Mouse (Mus musculus): Measurements from ENCODE around the gene Tgfb2. TPM values are rescaled to one million over a fixed set of nuclear protein-coding genes. Genes with fewer than 3 reads are reported as not detected.

Gene Tgfb2
- polyA plus RNA-seq, 1 experiment from 2014 or later, result 4.1 TPM

DNA sequence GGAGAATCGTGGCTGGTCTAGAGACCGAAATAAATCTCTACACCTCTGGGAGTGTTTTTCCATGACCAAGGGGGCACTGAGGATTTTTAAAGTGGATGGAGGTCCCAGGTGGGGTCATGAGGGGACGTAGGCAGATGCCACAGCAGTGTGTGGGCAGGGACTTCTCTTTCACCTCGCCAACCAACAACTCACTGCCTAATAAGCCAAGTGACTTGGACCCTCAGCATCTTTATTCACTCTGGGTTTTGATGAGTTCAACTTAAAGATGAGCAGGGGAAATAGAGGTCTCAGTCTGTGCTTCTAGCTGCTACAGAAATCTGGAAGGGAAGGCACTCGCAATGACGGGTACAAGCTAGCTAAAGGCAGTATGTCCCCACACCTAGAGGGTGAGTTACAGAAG, 74.3 kb downstream of the Tgfb2 start:
- no peak overlapping the region for H3K27ac ChIP-seq
- WGBS (ENCODE audit: insufficient replicate concordance), result 79% methylated on average over 6 of the region's 6 CpGs
- no peak for ATAC-seq
- no peak overlapping the region for H3K4me3 ChIP-seq
- no peak overlapping the region for H3K4me2 ChIP-seq
- no peaks in the 10 kb centered on the region for H3K9me3 ChIP-seq (replicated peaks)
- no peak overlapping the region for H3K9ac ChIP-seq
- no peaks in the 10 kb centered on the region for H3K36me3 ChIP-seq
- H3K27me3 ChIP-seq (replicated peaks), result no peaks in the 10 kb centered on the region
- no peaks in the 10 kb centered on the region for H3K4me1 ChIP-seq

- H3K4me2 ChIP-seq, result no peak overlapping the region
- ATAC-seq, result no peak
- H3K9ac ChIP-seq, result no peak overlapping the region
- no peaks in the 10 kb centered on the region for H3K27me3 ChIP-seq (replicated peaks)
- H3K36me3 ChIP-seq, result no peaks in the 10 kb centered on the region
- 66% methylated on average over 5 of the region's 5 CpGs for WGBS (ENCODE audit: insufficient replicate concordance)
- no peaks in the 10 kb centered on the region for H3K9me3 ChIP-seq (replicated peaks)
- H3K4me3 ChIP-seq, result no peak overlapping the region
- no peaks in the 10 kb centered on the region for H3K4me1 ChIP-seq
- H3K27ac ChIP-seq, result no peak overlapping the region
Observed at GRCm38 (mm10) chr1:186630971-186631370, 74.8 kb downstream of the Tgfb2 start.

- ATAC-seq, result no peak
- no peaks in the 10 kb centered on the region for H3K27me3 ChIP-seq (replicated peaks)
- no peaks in the 10 kb centered on the region for H3K9me3 ChIP-seq (replicated peaks)
- H3K27ac ChIP-seq, result no peak overlapping the region
- no peaks in the 10 kb centered on the region for H3K36me3 ChIP-seq
- no peak overlapping the region for H3K9ac ChIP-seq
- WGBS (ENCODE audit: insufficient replicate concordance), result 69% methylated on average over 7 of the region's 7 CpGs
- H3K4me3 ChIP-seq, result no peak overlapping the region
- no peak overlapping the region for H3K4me2 ChIP-seq
- no peaks in the 10 kb centered on the region for H3K4me1 ChIP-seq
Observed at GRCm38 (mm10) chr1:186627451-186627995, 78.3 kb downstream of the Tgfb2 start.

DNA sequence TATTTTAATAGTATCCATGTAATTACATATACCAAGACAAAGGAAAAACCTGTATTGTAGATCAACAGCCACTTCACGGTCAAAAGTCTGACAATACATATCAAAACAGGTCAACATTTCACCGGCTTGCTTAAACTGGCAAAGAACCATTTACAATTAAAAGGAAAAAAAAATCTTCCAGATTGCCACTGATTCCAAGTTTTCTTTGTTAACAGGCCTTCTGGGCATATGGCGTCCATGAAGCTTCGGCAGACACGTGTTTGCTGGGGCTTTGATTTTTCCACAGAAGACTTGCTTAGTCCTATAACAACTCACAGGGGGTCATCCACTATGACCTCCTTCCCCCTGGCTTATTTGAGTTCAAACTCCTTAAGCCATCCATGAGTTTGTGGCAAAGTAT, 81.3 kb downstream of the Tgfb2 start:
- Histone ChIP-seq H3K4me1 (no peaks in the 10 kb centered on the region), H3K27ac (no peak overlapping the region), H3K36me3 (no peaks in the 10 kb centered on the region), H3K9ac (no peak overlapping the region), H3K4me3 (no peak overlapping the region), H3K4me2 (no peak overlapping the region), H3K9me3 (replicated peaks) (no peaks in the 10 kb centered on the region), H3K27me3 (replicated peaks) (no peaks in the 10 kb centered on the region)
- WGBS (ENCODE audit: insufficient replicate concordance), result 82% methylated on average over 5 of the region's 5 CpGs
- ATAC-seq, result no peak

DNA sequence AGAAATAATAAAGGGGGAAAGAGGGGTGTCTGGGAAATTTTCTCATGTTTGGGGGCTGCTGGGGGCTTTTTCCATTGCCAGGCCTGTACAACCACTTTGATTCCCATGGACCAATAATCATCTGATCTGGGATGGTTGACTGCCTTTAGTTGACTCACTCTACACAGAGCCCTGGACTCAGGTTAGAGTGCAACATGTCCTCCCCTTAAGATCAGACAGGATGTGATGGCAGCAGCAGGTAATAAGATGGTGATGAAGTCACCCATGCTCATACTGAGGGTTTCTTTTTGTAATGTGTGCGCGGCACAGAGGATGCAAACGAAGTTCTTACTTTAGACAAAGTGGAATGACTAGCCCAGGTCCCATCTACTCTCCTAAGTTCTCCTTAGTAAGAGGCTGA, 84.0 kb downstream of the Tgfb2 start:
- ATAC-seq, result no peak
- 88% methylated on average over 3 of the region's 3 CpGs for WGBS (ENCODE audit: insufficient replicate concordance)
- Histone ChIP-seq H3K4me2 (no peak overlapping the region), H3K27me3 (replicated peaks) (no peaks in the 10 kb centered on the region), H3K36me3 (no peaks in the 10 kb centered on the region), H3K4me1 (no peaks in the 10 kb centered on the region), H3K27ac (no peak overlapping the region), H3K9ac (no peak overlapping the region), H3K4me3 (no peak overlapping the region), H3K9me3 (replicated peaks) (no peaks in the 10 kb centered on the region)

DNA sequence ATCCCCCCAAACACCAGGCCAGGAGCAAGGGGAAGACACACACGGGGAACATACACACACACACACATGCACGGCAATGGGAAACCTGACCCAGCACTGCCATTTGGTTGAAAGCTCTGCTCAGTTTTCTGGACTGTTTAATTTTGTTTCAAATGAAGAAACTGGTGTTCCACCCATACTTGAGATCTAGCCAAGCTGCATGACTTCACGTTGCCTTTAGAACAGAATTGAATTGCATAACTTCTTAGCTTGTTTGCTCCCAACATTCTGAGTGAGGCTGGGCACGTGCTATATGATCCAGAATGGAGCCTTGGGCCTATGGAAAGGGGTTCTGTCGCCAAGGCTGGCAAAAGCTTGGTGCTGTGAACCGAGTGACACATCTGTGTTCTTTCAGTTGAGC, 87.5 kb downstream of the Tgfb2 start:
- H3K4me1 ChIP-seq, result no peaks in the 10 kb centered on the region
- H3K36me3 ChIP-seq, result no peaks in the 10 kb centered on the region
- H3K9me3 ChIP-seq (replicated peaks), result no peaks in the 10 kb centered on the region
- WGBS (ENCODE audit: insufficient replicate concordance), result 72% methylated on average over 6 of the region's 6 CpGs
- H3K27me3 ChIP-seq (replicated peaks), result no peaks in the 10 kb centered on the region
- no peak overlapping the region for H3K4me2 ChIP-seq
- H3K27ac ChIP-seq, result no peak overlapping the region
- H3K4me3 ChIP-seq, result no peak overlapping the region
- ATAC-seq, result no peak
- no peak overlapping the region for H3K9ac ChIP-seq

DNA sequence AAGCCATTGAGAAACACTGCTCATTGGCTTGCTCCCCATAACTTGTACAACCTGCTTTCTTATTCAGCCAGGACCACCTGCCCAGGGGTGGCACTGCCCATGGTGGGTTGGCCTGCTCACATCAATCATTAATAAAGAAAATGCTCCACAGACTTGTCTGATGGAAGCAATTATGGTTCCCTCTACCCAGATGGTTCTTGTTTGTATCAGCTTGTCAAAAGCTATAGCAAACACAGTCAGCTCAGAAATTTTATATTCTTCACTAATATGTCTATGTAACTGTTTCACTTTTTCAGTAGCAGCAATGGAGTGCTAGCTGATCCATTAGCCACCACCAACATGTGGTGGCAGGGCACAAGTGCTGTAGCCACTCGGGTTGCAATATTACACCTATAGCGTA, 94.4 kb downstream of the Tgfb2 start:
- no peaks in the 10 kb centered on the region for H3K9me3 ChIP-seq (replicated peaks)
- no peaks in the 10 kb centered on the region for H3K27me3 ChIP-seq (replicated peaks)
- H3K4me1 ChIP-seq, result no peaks in the 10 kb centered on the region
- no peaks in the 10 kb centered on the region for H3K36me3 ChIP-seq
- no peak overlapping the region for H3K4me2 ChIP-seq
- ATAC-seq, result no peak
- 73% methylated on average over 2 of the region's 2 CpGs for WGBS (ENCODE audit: insufficient replicate concordance)
- H3K4me3 ChIP-seq, result no peak overlapping the region
- no peak overlapping the region for H3K27ac ChIP-seq
- H3K9ac ChIP-seq, result no peak overlapping the region

DNA sequence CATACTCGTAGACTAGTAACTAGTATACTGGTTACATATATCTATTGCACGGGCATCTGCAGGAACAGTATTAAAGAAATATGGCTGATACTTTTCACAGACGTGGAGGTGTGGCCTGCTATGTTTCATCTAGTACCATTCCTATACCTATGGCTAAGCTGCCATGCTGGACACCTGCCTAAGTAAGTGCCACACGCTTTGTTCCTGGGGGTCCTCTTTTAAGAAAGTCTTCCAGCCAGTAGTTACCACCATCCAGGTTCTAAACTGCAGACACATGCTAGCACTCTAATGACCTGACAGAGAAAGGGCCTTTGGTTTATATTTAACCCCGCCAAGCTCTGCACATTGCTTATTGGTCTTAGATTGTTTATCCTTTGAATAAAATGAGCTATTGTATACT, 95.3 kb downstream of the Tgfb2 start:
- Histone ChIP-seq H3K4me2 (no peak overlapping the region), H3K4me1 (no peaks in the 10 kb centered on the region), H3K9ac (no peak overlapping the region), H3K27me3 (replicated peaks) (no peaks in the 10 kb centered on the region), H3K4me3 (no peak overlapping the region), H3K36me3 (no peaks in the 10 kb centered on the region), H3K9me3 (replicated peaks) (no peaks in the 10 kb centered on the region), H3K27ac (no peak overlapping the region)
- ATAC-seq, result no peak
- WGBS (ENCODE audit: insufficient replicate concordance), result 69% methylated on average over 5 of the region's 5 CpGs

DNA sequence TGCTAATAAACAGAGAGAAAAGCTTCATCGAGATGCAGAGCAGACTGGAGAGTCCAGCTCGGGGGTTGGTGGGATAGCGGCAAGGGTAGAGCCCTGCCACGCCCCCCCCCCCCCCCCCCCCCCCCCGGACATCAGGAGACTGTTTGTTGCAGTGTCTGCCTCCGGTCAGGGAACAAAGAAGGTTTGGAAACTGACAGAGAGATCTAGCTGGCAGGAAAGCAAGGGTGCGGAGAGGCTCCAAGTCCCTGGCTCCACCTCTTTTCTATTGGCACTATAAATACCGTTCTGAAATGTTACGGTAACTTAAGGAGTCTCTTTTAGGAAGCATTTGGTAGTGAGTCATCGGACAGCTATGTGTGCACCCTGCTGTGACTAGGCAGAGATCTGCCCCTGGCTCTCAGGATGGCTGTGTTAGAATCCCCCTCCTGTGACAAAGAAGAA, 96.0 kb downstream of the Tgfb2 start:
- no peaks in the 10 kb centered on the region for H3K27me3 ChIP-seq (replicated peaks)
- 23% methylated on average over 10 of the region's 10 CpGs for WGBS (ENCODE audit: insufficient replicate concordance)
- no peaks in the 10 kb centered on the region for H3K4me1 ChIP-seq
- ATAC-seq, result no peak
- no peak overlapping the region for H3K4me3 ChIP-seq
- H3K4me2 ChIP-seq, result no peak overlapping the region
- H3K9me3 ChIP-seq (replicated peaks), result no peaks in the 10 kb centered on the region
- H3K27ac ChIP-seq, result no peak overlapping the region
- H3K36me3 ChIP-seq, result no peaks in the 10 kb centered on the region
- no peak overlapping the region for H3K9ac ChIP-seq

GRCm38 (mm10) chr1:186608116-186608515, 97.7 kb downstream of the Tgfb2 start:
- no peak overlapping the region for H3K4me2 ChIP-seq
- WGBS (ENCODE audit: insufficient replicate concordance), result 74% methylated on average over 3 of the region's 3 CpGs
- H3K9me3 ChIP-seq (replicated peaks), result no peaks in the 10 kb centered on the region
- H3K27me3 ChIP-seq (replicated peaks), result no peaks in the 10 kb centered on the region
- no peak for ATAC-seq
- no peak overlapping the region for H3K4me3 ChIP-seq
- no peak overlapping the region for H3K9ac ChIP-seq
- no peak overlapping the region for H3K27ac ChIP-seq
- no peaks in the 10 kb centered on the region for H3K36me3 ChIP-seq
- no peaks in the 10 kb centered on the region for H3K4me1 ChIP-seq

DNA sequence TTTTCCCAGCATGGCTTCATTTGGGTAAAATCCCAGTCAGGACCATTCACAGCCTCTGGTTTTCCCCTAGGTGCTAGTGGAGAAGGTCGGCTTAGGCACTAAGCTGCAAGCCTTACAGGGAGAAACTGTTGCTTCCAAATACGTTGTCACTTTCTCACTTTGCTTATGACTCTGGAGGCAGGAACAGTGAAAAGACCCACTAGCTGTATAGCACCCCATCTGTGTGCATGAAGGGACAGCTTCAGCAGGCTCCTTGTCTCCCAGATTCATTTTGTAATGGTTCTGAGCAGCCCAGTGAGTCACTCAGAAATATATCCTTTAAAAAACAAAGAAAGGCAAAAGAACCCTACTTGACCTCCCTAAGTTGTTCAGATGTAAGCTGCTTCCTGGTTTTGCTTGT, 100.2 kb downstream of the Tgfb2 start:
- WGBS (ENCODE audit: insufficient replicate concordance), result 44% methylated on average over 2 of the region's 2 CpGs
- no peak overlapping the region for H3K4me2 ChIP-seq
- H3K4me3 ChIP-seq, result no peak overlapping the region
- H3K9ac ChIP-seq, result no peak overlapping the region
- H3K27me3 ChIP-seq (replicated peaks), result no peaks in the 10 kb centered on the region
- H3K4me1 ChIP-seq, result no peaks in the 10 kb centered on the region
- no peak overlapping the region for H3K27ac ChIP-seq
- H3K36me3 ChIP-seq, result no peaks in the 10 kb centered on the region
- no peaks in the 10 kb centered on the region for H3K9me3 ChIP-seq (replicated peaks)
- ATAC-seq, result no peak

- WGBS (ENCODE audit: insufficient replicate concordance), result 74% methylated on average over 5 of the region's 5 CpGs
- H3K36me3 ChIP-seq, result no peaks in the 10 kb centered on the region
- H3K9me3 ChIP-seq (replicated peaks), result no peaks in the 10 kb centered on the region
- no peak overlapping the region for H3K4me3 ChIP-seq
- no peak overlapping the region for H3K4me2 ChIP-seq
- no peak overlapping the region for H3K9ac ChIP-seq
- no peaks in the 10 kb centered on the region for H3K27me3 ChIP-seq (replicated peaks)
- ATAC-seq, result no peak
- H3K4me1 ChIP-seq, result no peaks in the 10 kb centered on the region
- H3K27ac ChIP-seq, result no peak overlapping the region
Observed at GRCm38 (mm10) chr1:186604124-186604523, 101.7 kb downstream of the Tgfb2 start.

- WGBS (ENCODE audit: insufficient replicate concordance), result 50% methylated on average over 2 of the region's 2 CpGs
Observed at GRCm38 (mm10) chr1:186588226-186588625, 117.6 kb downstream of the Tgfb2 start.

More at GRCm38 (mm10) chr1:186588226-186588625, 117.6 kb downstream of the Tgfb2 start:
- H3K9ac ChIP-seq, result no peak overlapping the region
- ATAC-seq, result no peak
- H3K27ac ChIP-seq, result no peak overlapping the region
- H3K4me2 ChIP-seq, result no peak overlapping the region
- H3K27me3 ChIP-seq (replicated peaks), result no peaks in the 10 kb centered on the region
- no peak overlapping the region for H3K4me3 ChIP-seq
- H3K9me3 ChIP-seq (replicated peaks), result no peaks in the 10 kb centered on the region
- H3K36me3 ChIP-seq, result no peaks in the 10 kb centered on the region
- no peaks in the 10 kb centered on the region for H3K4me1 ChIP-seq

Measured in liver, embryonic 12.5 days (tissue).